Mouse (Mus musculus) spleen, adult 12 weeks (tissue): ENCODE data around the gene Timm8a2.

Source experiments
- DNase-seq: peaks from one replicate; pipeline ENCODE4 v3.0.0; 2022; ENCODE audit warnings: low spot score

Timm8a2 gene

DNA sequence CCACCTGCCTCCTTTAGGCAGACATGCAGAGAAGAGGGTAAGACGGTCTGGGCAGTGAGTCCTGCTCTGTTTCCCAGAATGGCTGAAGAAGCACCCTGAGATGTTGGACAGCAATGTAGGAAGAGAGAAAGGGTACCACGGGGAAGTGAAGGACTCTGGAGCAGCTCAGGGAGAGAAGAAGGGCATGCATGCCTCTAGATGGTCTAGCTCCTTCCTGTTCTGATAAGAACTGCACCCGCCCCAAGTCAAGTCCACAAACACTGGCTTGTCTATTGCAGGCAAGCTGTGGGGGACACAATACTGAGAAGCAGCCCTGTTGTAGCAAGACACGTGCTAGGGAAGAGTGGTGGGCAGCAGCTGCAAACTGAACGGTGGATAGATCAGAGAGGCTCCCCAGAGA, 22.3 kb upstream of the Timm8a2 start:
- DNase-seq: no peak

DNA sequence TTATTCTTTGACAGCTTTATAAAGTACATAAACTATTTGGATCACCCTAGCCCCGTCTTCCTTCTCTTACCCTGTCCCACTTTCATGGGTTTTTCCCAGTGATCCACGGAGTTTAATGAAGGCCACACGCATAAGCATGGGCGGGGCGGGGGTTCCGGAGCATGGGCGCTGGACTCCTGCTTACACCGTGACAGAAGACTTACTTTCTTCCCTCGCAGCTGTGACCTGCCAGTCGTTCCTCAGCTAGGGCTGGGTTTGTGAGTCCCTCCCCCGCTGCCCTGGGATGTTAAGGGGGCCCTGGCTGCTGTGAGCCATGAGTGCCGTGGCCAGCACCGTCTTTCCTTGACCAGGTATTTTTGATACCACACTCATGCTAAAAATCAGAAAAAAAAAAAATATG, 21.7 kb upstream of the Timm8a2 start:
- no peak for DNase-seq

DNA sequence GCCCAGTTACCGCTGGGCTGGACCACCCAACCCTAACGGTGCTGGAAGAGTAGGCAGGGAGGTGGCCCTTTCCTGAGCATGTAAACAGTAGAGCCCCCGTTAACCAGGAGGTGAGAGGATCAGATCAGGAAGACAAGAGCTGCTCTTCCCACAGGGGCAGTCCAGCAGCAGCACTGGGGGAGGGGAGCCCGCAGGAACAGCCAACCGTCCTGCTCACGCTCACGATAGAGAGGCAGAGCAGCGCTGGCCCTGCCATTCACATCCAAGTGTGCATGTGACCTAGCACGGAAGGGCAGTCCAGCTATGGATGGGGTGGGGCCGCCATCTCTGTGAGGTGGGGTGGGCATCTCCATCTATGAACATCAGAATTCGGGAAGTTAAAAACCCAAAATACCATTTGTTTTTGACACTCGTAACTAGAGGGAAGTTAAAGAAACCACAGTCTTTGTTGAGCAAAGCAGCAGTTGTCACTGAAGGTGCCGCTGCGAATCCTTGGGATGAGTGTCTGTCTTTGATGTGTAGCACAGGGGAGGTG, 21.0 kb upstream of the Timm8a2 start:
- DNase-seq: no peak

DNA sequence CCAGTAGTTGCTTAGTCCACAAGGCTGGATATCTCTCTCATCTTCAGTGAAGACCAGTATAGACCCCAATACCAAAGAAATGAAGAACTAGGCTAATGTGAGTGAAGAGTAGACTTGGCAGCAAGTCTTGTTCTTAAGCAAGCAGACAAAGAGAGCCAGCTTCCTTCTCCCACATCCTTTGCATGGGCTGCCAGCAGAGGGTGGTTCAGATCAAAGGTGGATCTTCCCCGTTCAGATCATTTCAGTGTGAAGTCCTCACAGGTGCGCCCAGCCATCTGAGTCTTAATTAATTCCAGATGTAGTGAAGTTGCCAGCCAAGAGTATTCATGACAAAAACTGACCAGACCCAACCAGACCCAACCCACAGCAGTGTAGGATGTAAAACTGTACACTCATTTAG, 16.5 kb upstream of the Timm8a2 start:
- no peak for DNase-seq

DNA sequence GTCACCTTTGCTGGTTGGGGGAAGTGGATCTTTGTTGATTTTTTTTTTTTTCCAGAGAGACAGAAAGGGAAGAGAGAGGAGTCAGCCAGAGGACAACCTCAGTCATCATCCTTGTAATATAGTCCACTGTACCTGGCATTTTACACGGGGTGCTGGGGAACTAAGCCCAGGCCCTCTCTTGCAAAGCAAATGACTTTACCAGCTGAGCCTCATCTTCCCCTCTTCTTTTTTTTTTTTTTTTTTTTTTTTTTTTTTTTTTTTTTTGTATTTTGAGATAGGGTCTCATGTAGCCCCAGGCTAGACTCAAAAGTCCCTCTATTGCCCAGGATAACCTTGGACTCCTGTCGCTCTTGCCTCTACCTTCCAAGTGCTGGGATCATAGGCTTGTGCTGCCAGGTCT, 15.1 kb upstream of the Timm8a2 start:
- no peak for DNase-seq

DNA sequence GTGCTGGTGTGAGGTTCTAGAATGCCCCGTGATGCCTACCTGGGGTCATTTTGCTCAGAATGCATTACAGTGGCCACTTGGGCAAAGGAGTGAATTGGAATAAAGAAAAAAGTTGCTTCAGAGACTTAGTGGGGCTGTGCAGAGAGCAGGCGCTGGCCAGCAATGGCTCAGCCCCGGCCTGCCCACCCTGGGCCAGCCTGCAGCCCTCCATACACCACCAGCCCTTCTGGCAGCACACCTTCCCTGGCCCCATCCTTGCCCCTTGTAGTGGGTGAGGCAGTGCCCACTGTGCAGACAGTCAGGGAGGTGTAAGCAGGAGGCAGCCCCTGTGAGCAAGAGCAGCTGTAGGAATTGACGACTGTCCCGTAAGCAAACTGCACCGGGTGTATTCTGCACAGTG, 13.9 kb upstream of the Timm8a2 start:
- DNase-seq: no peak

DNA sequence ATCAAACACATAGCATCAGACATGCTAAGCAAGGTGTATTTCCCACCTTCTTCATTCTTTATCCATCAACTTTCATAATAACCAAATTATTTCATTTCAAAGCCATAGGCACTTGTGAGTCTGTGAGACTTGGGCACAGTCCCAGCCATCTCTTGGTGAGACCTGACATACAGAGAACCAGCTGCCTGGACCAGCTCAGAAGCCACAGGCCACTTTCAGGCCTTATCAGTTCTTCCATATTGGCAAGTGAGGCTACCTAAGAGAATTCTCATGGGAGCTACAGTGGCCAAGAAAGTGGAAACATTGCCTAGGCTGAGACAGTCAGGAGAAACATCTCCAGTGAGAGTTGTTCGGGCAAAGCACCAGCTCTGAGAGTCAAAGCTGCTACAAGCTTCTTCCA, 11.4 kb upstream of the Timm8a2 start:
- no peak for DNase-seq

DNA sequence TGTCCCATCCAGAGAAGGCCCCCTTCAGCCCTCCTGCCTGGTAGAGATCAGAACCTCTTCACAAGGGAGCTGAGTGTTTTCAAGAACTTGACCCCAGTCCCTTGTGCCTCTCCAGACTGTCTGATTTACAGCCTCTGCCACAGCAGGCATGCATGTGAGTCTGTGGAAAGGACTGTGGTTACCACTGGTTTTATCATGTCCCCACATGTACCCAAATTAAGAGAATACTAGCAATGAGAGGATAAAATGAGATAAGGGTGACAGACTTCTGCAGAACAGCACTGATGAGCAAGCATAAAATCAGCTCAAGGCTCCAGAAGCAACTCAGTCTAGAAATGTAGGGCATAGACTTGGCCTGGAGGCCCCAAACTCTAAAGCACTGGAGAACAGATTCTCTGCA, 10.5 kb upstream of the Timm8a2 start:
- no peak for DNase-seq

DNA sequence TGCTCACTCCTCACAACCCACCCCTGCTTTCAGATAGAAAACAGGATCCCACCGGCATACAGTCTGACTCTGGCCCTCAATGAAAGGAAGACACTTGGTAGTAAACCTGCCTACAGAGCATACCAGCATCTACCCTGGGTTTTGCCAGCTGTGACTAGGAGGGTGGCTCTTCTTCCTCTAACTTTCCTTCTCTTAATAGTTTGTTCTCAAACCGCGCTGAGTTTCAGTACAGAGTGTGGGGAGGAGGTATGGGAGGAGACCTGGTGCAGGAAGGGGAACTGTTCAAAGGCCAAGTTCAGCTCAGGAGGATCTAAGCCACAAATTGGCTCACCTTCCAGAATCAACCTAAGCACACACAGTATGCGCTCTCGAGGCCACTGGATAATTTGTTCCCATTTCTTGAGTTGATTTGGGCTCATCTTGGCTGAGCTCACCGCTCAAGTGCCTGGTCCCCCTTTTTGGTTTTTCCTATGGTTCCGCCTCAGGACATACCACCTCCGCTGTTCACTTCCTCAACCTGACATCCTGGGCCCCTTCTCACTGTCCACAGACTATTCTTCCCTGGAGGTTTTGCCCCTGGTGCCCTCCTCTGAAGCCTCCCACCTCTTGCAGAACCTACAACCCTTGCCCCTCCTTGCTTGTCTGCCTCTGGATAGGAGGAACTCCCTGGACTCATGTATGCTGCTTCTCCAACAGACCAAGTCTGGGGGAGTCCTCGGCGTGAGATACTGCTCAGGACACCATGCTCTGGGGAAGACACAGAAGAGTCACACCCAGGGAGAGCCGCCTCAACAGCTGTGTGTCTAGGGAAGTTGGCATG, 5.3 kb upstream of the Timm8a2 start:
- DNase-seq: no peak

DNA sequence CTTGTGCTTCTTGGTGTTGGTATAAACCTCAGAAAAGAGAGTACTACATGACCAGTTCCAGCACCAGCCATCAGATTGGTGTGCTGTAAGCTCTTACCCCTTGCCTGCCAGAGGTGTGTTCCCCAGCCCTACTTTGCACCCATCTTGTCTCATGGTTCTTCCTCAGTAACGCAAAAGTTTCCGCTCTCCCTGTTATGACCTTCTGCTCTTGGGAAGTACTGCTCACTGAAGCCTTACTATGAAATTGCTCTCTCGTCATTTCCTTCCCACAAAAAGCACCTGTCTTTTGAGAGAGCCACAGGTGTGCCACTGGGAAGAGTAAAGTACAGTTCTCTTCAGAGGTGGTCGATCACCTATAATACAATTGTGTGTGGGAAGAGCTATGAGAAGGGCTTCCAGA, 4.6 kb upstream of the Timm8a2 start:
- DNase-seq: no peak

DNA sequence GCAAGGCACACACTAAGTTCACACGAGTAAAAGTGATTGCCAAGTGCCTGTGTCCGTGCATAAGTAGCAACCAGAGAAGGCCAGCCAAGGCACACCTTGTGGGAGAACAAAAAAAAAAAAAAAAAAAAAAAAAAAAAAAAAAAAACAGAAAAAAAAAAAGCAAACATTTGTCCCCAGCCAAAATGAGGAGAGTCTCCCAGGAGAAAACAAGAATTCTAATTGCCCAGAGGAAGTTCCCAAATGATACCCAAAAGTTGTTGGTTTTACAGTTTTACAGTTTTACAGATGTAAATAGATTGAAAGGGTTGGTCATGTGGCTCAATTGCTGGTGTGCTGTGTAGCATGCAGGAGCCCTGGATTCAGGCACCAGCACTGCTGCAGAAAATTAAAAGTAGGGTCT, 2.4 kb upstream of the Timm8a2 start:
- DNase-seq: no peak

DNA sequence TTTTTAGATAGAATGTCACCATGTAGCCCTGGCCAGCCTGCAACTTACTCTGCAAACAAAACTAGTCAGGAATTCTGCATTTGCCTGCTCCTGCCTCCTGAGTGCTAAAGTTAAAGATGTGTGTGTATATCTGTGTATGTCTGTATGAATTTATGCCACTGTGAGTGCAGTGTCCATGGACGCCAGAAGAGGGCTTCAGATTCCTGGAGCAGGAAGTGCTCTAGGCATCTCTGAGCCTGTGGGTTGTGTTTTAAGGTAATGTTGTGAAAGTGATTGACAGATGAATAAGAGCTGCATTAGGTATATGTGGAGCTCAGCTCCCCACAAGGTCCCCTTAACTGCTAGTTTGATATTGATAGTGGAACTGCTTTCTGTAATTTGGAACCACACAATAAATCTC, 707 bp downstream of the Timm8a2 start:
- DNase-seq: no peak

DNA sequence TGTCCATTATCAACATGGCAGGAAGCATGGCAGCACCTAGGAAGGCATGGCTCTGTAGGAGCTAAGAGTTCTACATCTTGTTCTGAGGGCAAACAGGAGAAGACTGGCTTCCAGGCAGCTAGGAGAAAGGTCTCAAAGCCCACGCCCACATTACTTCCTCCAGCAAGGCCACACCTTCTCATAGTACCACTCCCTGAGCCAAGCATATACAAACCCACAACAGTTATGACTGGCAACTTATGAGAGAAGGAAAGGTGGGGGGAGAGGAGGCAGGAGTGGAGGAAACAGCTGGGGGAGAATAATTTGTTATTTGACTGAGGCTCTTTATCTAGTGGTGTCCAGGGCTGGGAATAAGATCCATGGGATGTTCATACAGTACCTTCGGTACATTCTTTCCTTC, 1.4 kb downstream of the Timm8a2 start:
- DNase-seq: no peak

DNA sequence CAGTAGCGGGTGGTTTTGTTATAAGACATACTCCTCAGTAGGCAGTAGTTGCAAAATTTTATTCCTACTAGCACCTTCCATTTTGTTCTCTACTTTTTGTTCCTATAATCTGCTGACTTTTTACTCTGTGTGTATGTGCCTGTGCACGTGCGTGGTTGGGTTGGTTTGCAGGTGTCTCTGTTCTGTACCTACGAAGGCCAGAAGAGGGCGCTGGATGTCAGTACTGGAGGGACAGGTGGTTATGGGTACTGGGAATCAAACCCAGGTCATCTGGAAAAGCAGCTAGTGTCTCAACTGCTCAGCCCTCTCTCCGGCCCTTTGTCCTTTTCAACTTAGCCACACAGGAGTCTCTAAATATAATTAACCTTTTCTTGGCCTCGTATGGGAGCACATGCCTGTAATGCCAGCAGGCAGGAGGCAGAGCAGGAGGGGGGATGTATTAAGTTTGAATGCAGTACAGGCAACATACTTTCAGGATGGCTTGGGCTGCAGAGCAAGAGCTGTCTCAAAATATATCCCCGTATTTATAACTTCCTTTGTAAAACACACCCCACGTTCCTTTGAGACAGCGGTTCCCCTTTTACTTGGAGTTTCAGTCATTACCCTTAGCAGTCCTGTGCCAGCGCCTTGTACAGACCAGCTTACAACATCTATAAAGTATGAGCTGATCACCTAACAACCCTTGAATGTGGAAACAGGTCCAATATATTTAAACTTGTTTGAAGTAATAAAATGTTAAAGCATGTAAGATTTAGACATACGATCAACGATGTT, 4.6 kb downstream of the Timm8a2 start:
- no peak for DNase-seq

DNA sequence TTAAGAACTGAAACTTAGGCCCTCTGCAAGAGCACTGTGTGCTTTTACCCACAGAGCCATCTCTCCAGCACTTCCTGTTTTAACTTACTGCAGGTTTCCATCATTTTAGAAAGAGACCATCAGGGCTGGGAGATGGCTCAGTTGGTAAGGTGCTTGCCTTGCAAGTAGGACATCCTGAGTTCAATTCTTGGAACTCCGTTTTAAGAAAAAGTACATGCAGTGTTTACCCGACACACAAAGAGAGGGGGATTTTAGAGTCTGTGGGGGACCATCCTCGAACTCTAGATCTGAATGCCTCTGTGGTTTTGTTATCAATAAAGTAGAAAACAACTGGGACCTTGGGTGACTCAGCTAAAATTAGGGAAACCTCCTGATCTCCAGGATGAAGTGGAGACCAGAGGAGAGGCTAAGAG, 6.9 kb downstream of the Timm8a2 start:
- no peak for DNase-seq

DNA sequence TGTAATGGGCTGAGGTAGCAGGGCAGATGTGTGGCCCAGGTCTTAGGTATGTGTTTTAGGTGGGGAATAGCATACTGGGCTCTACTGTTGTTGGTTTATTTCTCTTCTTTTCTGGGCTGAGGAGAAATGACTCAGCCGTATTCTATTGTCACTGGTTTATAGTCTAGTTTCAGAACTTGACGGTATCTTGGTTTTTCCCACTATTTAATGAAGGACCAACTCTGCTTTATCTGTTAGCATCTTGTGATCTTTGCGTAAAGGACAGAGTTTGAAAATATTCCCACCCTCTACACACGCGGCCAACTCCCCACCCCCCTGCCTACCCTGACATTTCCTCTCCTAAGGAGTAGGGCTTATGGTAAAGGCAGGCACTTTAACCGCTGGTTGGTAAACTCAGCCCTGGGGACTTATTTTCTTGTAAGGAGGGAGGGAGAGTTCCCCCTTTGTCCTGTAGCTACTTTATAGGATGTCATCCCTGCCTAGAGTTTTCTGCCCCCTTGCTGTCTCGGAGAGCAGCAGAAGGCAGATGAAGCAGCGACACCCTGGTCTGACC, 7.7 kb downstream of the Timm8a2 start:
- DNase-seq: no peak

DNA sequence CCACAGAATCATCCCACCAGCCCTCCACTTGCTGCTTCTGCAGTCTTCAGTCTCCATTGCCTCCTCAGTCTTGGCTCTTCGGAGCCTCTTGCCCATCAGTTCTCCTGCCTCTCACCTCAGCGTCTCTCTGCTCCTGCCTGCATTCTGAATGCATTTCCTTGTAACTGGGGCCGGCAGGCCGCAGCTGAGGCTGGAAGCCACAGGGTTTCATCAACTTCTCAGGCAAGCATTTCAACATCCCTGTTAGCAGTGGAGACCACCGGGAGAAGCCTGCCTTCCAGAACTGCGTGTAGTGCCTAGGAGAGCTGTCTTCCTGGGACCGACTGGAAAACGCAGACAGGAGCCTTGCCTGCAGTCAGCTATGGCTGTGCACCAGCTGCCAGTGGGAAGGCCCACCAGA, 13.3 kb downstream of the Timm8a2 start:
- no peak for DNase-seq

DNA sequence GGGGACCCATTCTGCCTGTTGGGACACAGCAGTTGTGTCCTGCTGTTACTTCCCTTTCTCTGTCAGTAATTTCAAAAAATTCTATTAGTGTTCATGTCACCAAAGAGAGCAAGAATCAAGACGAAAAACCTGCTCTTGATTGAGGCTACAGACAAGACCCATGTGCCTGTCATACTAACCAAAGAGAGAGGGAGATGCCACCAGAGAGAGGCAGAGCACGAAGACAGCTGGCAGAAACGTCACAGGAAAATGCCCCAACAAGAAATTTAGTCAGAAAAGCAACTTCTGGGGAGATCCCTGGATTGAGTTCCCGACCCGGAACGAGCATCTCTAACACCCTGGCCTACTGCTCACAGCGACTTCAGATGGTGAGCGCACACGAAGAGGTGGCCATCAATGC, 14.3 kb downstream of the Timm8a2 start:
- no peak for DNase-seq

DNA sequence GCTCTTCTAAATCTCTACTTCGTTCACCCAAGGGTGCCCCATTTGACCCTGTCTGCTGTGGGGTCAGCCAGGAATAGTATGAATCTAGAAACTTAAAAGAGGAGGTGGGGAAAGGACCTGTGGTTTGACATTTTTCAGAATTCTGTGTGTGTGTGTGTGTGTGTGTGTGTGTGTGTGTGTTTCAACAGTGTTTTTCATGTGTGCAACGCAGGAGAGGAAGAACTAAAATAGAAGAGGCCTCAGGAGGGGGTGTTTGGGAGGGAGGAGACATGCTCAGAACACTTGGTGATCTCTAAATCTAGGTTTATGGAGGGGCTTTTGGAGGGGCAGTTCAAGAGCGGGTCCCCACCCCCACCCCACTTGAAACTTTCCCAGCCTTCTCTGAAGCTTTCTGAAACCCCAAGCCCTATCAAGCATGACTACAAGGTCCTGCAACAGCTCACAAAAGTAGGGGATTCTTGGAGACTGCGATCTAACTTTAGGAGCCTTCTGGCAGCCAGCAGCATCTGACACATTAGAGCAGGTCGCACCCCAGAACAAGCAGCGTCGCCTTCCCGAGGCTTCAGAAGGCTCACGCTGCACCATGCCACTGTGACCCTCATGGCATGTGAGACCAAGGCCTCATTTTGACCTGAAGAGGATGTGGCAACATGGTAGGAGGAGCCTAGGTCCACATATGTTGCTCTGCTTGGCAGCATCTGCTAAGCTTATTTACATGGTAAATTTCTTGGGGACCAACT, 18.6 kb downstream of the Timm8a2 start:
- DNase-seq: no peak

DNA sequence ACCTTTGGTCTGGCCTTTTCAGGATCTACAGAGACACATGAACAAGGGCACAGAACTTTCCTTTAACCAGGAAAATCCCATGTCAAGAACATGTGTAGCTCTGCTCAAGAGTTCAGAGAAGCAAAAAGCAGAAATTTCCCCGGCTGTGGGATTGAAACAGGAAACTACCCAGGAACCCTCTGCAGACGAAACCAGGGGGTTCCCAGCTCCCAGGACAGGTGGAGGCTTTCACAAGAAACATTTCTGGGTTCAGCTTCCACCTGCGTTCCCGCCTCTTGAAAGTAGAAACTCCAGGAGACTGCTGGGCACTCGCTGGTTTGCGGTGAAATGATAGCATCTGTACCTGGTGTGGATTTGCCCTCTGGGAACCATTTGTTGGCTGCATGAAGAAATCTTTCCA, 22.4 kb downstream of the Timm8a2 start:
- DNase-seq: no peak

DNA sequence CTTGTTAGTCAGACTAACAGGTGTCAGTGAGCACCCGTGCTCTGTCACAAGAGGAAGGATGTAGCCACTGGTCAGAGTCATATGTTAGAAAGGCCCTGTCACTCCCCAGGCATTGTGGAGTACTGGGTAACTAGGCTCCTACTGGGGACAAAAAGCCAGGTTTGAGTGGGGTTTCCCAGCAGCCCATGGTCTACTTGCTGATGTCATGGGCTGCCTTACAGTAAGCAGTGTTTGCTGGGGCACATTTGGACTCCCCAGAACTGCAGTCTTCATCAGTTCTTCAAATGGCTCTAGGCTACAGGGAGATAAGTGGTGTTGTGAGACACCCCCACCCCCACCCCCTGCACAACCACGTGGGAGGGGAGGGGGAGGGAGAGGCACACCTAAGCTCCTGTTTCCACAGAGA, 23.5 kb downstream of the Timm8a2 start:
- no peak for DNase-seq

DNA sequence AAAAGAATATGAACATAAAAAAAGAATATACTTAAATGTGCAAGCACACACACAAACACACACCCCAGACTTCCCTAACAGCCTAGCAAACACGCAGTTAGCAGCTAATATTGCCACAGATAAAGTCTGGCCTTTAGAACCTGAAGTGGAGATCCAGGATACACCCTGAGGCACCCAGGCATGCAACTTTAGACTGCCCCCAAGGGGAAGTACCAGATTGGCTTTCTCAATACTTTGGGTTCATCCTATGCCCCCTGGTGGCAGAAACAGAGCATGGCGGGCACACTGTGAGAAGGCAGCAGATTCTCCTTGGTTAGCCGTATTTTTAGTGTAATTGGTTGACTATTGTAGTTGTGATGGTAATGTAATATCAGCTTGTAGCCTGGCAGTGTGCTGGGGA, 26.2 kb downstream of the Timm8a2 start:
- peak; percentile 74 for DNase-seq
